Mouse (Mus musculus) midbrain, embryonic 15.5 days (tissue): ENCODE measurements around the gene BC034090. TPM values are rescaled to one million over a fixed set of nuclear protein-coding genes. Genes with fewer than 3 reads are reported as not detected.
A peak's percentile ranks its signal among the peaks of the same experiment; 100 is the strongest.

Source experiments
- ATAC-seq: fragments of 200-750 bp; cut with Nextera tagmentation; replicated peaks from 2 replicates; pipeline ENCODE4 v1.8.0; 2017; ENCODE audit warnings: moderate TSS enrichment
- H3K27ac ChIP-seq: fragments of 300-500 bp; sonication (generic); 2 replicates; pipeline ENCODE4 v1.5.1; 2015; ENCODE audit warnings: mild to moderate bottlenecking, inconsistent platforms
- H3K27me3 ChIP-seq: fragments of 300-500 bp; sonication (generic); replicated peaks from 2 replicates; pipeline ENCODE4 v1.6.1; 2015; ENCODE audit warnings: inconsistent platforms
- H3K36me3 ChIP-seq: fragments of 300-500 bp; sonication (generic); replicated peaks from 2 replicates; pipeline ENCODE4 v1.6.1; 2015; ENCODE audit warnings: inconsistent platforms
- H3K4me1 ChIP-seq: fragments of 300-500 bp; sonication (generic); 2 replicates; pipeline ENCODE4 v1.6.1; 2015; ENCODE audit warnings: inconsistent platforms
- H3K4me2 ChIP-seq: fragments of 300-500 bp; sonication (generic); 2 replicates; pipeline ENCODE4 v1.6.1; 2015; ENCODE audit warnings: inconsistent platforms, mild to moderate bottlenecking, moderate library complexity
- H3K4me3 ChIP-seq: fragments of 300-500 bp; sonication (generic); 2 replicates; pipeline ENCODE4 v1.5.1; 2015; ENCODE audit warnings: mild to moderate bottlenecking, inconsistent platforms
- H3K9ac ChIP-seq: fragments of 300-500 bp; sonication (generic); 2 replicates; pipeline ENCODE4 v1.6.1; 2015; ENCODE audit warnings: mild to moderate bottlenecking, inconsistent platforms
- H3K9me3 ChIP-seq: fragments of 300-500 bp; sonication (generic); 2 replicates; pipeline ENCODE4 v1.6.1; 2016; ENCODE audit warnings: inconsistent platforms
- WGBS: fragments of 180-500 bp; shearing (Covaris S2); methylation state at CpG from one replicate; pipeline ENCODE4 v1.1.7; 2015; ENCODE audit warnings: mixed read lengths; 5-methylcytosine and 5-hydroxymethylcytosine counted together
- polyA plus RNA-seq: library from polyadenylated mRNA; unstranded; fragments of >200 nt; fragmentation: Nextera tagmentation; extraction: Ambion mirVana; gene quantifications from 2 replicates; pipeline ENCODE4 v1.2.1, GENCODE M21; 2015

BC034090 gene
- polyA plus RNA-seq, 1 experiment from 2014 or later = 4.3 TPM

GRCm38 (mm10) chr1:155202472-155202871, 41.8 kb downstream of the BC034090 start:
- Histone ChIP-seq H3K27ac (peak overlapping the region; percentile 73), H3K36me3 (no peaks in the 10 kb centered on the region; the same call in 1 of the 2 replicates), H3K4me2 (no peak overlapping the region), H3K27me3 (no peaks in the 10 kb centered on the region), H3K4me3 (no peak overlapping the region), H3K9ac (no peak overlapping the region), H3K9me3 (no peaks in the 10 kb centered on the region), H3K4me1 (peaks cover 52% of the 10 kb centered on the region)
- 77% methylated on average over 5 of the region's 5 CpGs for WGBS
- ATAC-seq = no peak

- no peak overlapping the region for H3K9ac ChIP-seq
- H3K9me3 ChIP-seq = no peaks in the 10 kb centered on the region
- 78% methylated on average over 17 of the region's 17 CpGs for WGBS
- H3K27ac ChIP-seq = peak overlapping the region; percentile 73
- H3K27me3 ChIP-seq = no peaks in the 10 kb centered on the region
- no peak overlapping the region for H3K4me3 ChIP-seq
- no peak overlapping the region for H3K4me2 ChIP-seq
- ATAC-seq = peak; percentile 11
- H3K36me3 ChIP-seq = peaks cover 3% of the 10 kb centered on the region; the same call in 1 of the 2 replicates
- H3K4me1 ChIP-seq = peaks cover 52% of the 10 kb centered on the region
These were observed 42.3 kb downstream of the BC034090 start for GRCm38 (mm10) chr1:155201914-155202313.

- peak; percentile 73 for ATAC-seq
- Histone ChIP-seq H3K4me2 (no peak overlapping the region), H3K4me1 (peaks cover 52% of the 10 kb centered on the region), H3K36me3 (peaks cover 3% of the 10 kb centered on the region; the same call in 1 of the 2 replicates), H3K27ac (peak overlapping the region; percentile 73), H3K9ac (no peak overlapping the region), H3K4me3 (no peak overlapping the region), H3K9me3 (no peaks in the 10 kb centered on the region), H3K27me3 (no peaks in the 10 kb centered on the region)
- 35% methylated on average over 4 of the region's 4 CpGs for WGBS
These were observed 42.8 kb downstream of the BC034090 start for GRCm38 (mm10) chr1:155201373-155201879.

GRCm38 (mm10) chr1:155200967-155201366, 43.3 kb downstream of the BC034090 start:
- no peak for ATAC-seq
- H3K27ac ChIP-seq = peak overlapping the region; percentile 73
- peaks cover 3% of the 10 kb centered on the region; the same call in 1 of the 2 replicates for H3K36me3 ChIP-seq
- no peak overlapping the region for H3K4me2 ChIP-seq
- no peak overlapping the region for H3K4me3 ChIP-seq
- peaks cover 50% of the 10 kb centered on the region for H3K4me1 ChIP-seq
- H3K9ac ChIP-seq = no peak overlapping the region
- H3K9me3 ChIP-seq = no peaks in the 10 kb centered on the region
- no peaks in the 10 kb centered on the region for H3K27me3 ChIP-seq
- 52% methylated on average over 2 of the region's 2 CpGs for WGBS

GRCm38 (mm10) chr1:155199522-155199921, 44.7 kb downstream of the BC034090 start:
- Histone ChIP-seq H3K4me2 (no peak overlapping the region), H3K27me3 (no peaks in the 10 kb centered on the region), H3K27ac (no peak overlapping the region), H3K9me3 (no peaks in the 10 kb centered on the region), H3K36me3 (peaks cover 3% of the 10 kb centered on the region; the same call in 1 of the 2 replicates), H3K4me1 (peaks cover 37% of the 10 kb centered on the region), H3K4me3 (no peak overlapping the region), H3K9ac (no peak overlapping the region)
- ATAC-seq = no peak
- 70% methylated on average over 6 of the region's 6 CpGs for WGBS

- Histone ChIP-seq H3K4me3 (no peak overlapping the region), H3K4me1 (peaks cover 12% of the 10 kb centered on the region), H3K27me3 (no peaks in the 10 kb centered on the region), H3K36me3 (peaks cover 4% of the 10 kb centered on the region; the same call in 1 of the 2 replicates), H3K4me2 (no peak overlapping the region), H3K9me3 (no peaks in the 10 kb centered on the region), H3K9ac (no peak overlapping the region), H3K27ac (no peak overlapping the region)
- 73% methylated on average over 4 of the region's 4 CpGs for WGBS
- no peak for ATAC-seq
These were observed 47.6 kb downstream of the BC034090 start for GRCm38 (mm10) chr1:155196691-155197090.

GRCm38 (mm10) chr1:155192805-155193368, 51.4 kb downstream of the BC034090 start:
- Histone ChIP-seq H3K27ac (peak overlapping the region; percentile 25), H3K27me3 (no peaks in the 10 kb centered on the region), H3K9me3 (no peaks in the 10 kb centered on the region), H3K36me3 (peaks cover 18% of the 10 kb centered on the region), H3K4me2 (no peak overlapping the region), H3K9ac (no peak overlapping the region), H3K4me3 (no peak overlapping the region), H3K4me1 (peaks cover 3% of the 10 kb centered on the region; the same call in 1 of the 2 replicates)
- WGBS = 62% methylated on average over 15 of the region's 15 CpGs
- ATAC-seq = 0 out of 2 replicates have a peak, but pooled peaks have one; percentile 17

- H3K4me2 ChIP-seq = no peak overlapping the region
- H3K9me3 ChIP-seq = no peaks in the 10 kb centered on the region
- no peak for ATAC-seq
- H3K27ac ChIP-seq = 0 out of 2 replicates have a peak overlapping the region, but pooled peaks have one; percentile 36
- H3K27me3 ChIP-seq = no peaks in the 10 kb centered on the region
- H3K36me3 ChIP-seq = peaks cover 16% of the 10 kb centered on the region
- peaks cover 3% of the 10 kb centered on the region; the same call in 1 of the 2 replicates for H3K4me1 ChIP-seq
- WGBS = 50% methylated on average over 2 of the region's 2 CpGs
- no peak overlapping the region for H3K4me3 ChIP-seq
- no peak overlapping the region for H3K9ac ChIP-seq
These were observed 52.6 kb downstream of the BC034090 start for GRCm38 (mm10) chr1:155191671-155192070.

GRCm38 (mm10) chr1:155191219-155191618, 53.0 kb downstream of the BC034090 start:
- Histone ChIP-seq H3K9me3 (no peaks in the 10 kb centered on the region), H3K27me3 (no peaks in the 10 kb centered on the region), H3K4me1 (peaks cover 3% of the 10 kb centered on the region; the same call in 1 of the 2 replicates), H3K4me3 (no peak overlapping the region), H3K9ac (no peak overlapping the region), H3K36me3 (peaks cover 17% of the 10 kb centered on the region), H3K4me2 (no peak overlapping the region), H3K27ac (peak overlapping the region; percentile 36; the same call in 1 of the 2 replicates)
- ATAC-seq = no peak
- WGBS = 85% methylated on average over 8 of the region's 8 CpGs

- 95% methylated on average over 4 of the region's 4 CpGs for WGBS
- peaks cover 17% of the 10 kb centered on the region for H3K36me3 ChIP-seq
These were observed 55.6 kb downstream of the BC034090 start for GRCm38 (mm10) chr1:155188656-155189055.

GRCm38 (mm10) chr1:155184191-155184590, 60.1 kb downstream of the BC034090 start:
- H3K4me2 ChIP-seq = no peak overlapping the region
- 96% methylated on average over 3 of the region's 3 CpGs for WGBS
- no peaks in the 10 kb centered on the region for H3K9me3 ChIP-seq
- no peak for ATAC-seq
- no peak overlapping the region for H3K4me3 ChIP-seq
- peaks cover 11% of the 10 kb centered on the region for H3K36me3 ChIP-seq
- H3K27ac ChIP-seq = no peak overlapping the region
- H3K9ac ChIP-seq = no peak overlapping the region
- no peaks in the 10 kb centered on the region for H3K4me1 ChIP-seq
- no peaks in the 10 kb centered on the region for H3K27me3 ChIP-seq

More at GRCm38 (mm10) chr1:155188656-155189055, 55.6 kb downstream of the BC034090 start:
- Histone ChIP-seq H3K27ac (no peak overlapping the region), H3K4me1 (peaks cover 3% of the 10 kb centered on the region; the same call in 1 of the 2 replicates), H3K4me2 (no peak overlapping the region), H3K27me3 (no peaks in the 10 kb centered on the region), H3K9me3 (no peaks in the 10 kb centered on the region), H3K9ac (no peak overlapping the region), H3K4me3 (no peak overlapping the region)
- no peak for ATAC-seq

GRCm38 (mm10) chr1:155178192-155178924, 65.9 kb downstream of the BC034090 start:
- H3K4me3 ChIP-seq = no peak overlapping the region
- WGBS = 93% methylated on average over 2 of the region's 2 CpGs
- no peaks in the 10 kb centered on the region for H3K27me3 ChIP-seq
- H3K27ac ChIP-seq = no peak overlapping the region
- no peak overlapping the region for H3K4me2 ChIP-seq
- H3K9me3 ChIP-seq = no peaks in the 10 kb centered on the region
- ATAC-seq = no peak
- no peaks in the 10 kb centered on the region for H3K4me1 ChIP-seq
- peaks cover 8% of the 10 kb centered on the region for H3K36me3 ChIP-seq
- no peak overlapping the region for H3K9ac ChIP-seq
